Mouse (Mus musculus): ENCODE data around the gene Dnmbp. TPM values are rescaled to one million over a fixed set of nuclear protein-coding genes. Genes with fewer than 3 reads are reported as not detected.

Dnmbp gene
- total and polyA plus RNA-seq, 3 experiments: 5.4 to 9.4 TPM; not detected in 1

DNA sequence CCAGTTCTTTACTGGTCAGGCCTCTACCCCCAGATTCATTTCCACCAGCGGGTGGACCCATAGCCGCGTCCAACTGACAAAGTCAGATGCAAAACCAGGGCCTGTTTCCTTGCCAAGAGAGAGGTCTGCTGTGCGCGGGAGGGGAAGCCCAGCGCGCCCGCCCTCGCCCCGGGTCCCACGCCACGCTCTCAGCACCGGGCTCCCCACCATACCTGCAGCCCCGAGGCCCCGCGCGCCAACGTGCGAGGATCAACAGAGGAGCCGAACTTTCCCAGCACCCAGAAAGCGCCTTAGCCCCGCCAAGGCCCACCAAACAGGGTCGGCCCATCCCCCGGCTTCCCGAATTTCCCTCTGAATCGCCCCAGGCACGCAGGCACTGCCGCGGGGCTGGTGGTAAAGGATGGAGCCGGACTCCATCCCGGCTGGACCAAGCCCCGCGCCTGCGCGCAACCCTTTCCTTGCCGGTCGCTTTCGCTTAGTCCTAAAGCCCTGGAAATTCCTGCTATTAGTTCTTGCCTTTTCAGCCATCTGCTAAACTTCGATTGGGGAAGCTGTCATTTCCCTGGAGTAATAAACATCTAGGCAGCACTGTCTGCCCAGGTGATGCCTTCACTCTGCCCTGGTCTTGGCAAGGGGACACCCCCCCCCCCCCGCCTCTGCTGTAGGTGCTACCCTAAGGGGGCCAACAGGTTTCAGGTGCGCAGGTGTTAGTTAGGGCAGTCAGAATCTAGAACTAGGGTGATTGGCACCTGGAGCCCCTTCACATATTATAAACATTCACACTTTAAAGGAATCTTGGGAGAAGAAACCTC, 60.4 kb downstream of the Dnmbp start:
- no peak for DNase-seq (ENCODE audit: low read depth, low spot score)
- Histone ChIP-seq H3K27me3 (ENCODE audit: control insufficient read depth in 1 of 2, insufficient read depth in 2 of 2, low read length in 2 of 2) (no peaks in the 10 kb centered on the region), H3K27ac (ENCODE audit: control insufficient read depth, low read depth, low read length) (no peak overlapping the region), H3K36me3 (ENCODE audit: control insufficient read depth in 1 of 2, insufficient read depth in 2 of 2, low read length in 2 of 2) (no peaks in the 10 kb centered on the region), H3K4me3 (ENCODE audit: control insufficient read depth in 1 of 2, insufficient read depth in 1 of 2, low read depth in 2 of 2, low read length in 2 of 2) (no peak overlapping the region), H3K9ac (ENCODE audit: control insufficient read depth, low read depth, low read length, poor library complexity, severe bottlenecking) (no peak overlapping the region), H3K4me1 (ENCODE audit: control insufficient read depth in 1 of 2, insufficient read depth in 2 of 2, low read length in 2 of 2) (no peaks in the 10 kb centered on the region), H3K9me3 (replicated peaks; ENCODE audit: insufficient read depth, low read length) (no peaks in the 10 kb centered on the region), H3K79me2 (ENCODE audit: control insufficient read depth, insufficient read depth, low read length, poor library complexity) (no peaks in the 10 kb centered on the region)
- TF ChIP-seq RCOR1 (IDR thresholded peaks at IDR 0.05; ENCODE audit: low read depth, low read length) (no peak), MAX (IDR thresholded peaks at IDR 0.05; ENCODE audit: low read length) (no peak), ZMIZ1 (IDR thresholded peaks at IDR 0.05; ENCODE audit: low read depth, low read length) (no peak), GATA1 (IDR thresholded peaks at IDR 0.05; ENCODE audit: low read depth, low read length) (no peak), ETS1 (IDR thresholded peaks at IDR 0.05; ENCODE audit: low read depth, low read length) (no peak), ZNF384 (IDR thresholded peaks at IDR 0.05; ENCODE audit: low read depth, low read length) (no peak), MYB (IDR thresholded peaks at IDR 0.05; ENCODE audit: low read depth, low read length) (no peak), KAT2A (conservative IDR thresholded peaks at IDR 0.05; ENCODE audit: low read depth, low read length) (no peak), ZKSCAN1 (IDR thresholded peaks at IDR 0.05; ENCODE audit: low read depth, low read length) (no peak), POLR2AphosphoS2 (IDR thresholded peaks at IDR 0.05; ENCODE audit: low read length) (no peak)

DNA sequence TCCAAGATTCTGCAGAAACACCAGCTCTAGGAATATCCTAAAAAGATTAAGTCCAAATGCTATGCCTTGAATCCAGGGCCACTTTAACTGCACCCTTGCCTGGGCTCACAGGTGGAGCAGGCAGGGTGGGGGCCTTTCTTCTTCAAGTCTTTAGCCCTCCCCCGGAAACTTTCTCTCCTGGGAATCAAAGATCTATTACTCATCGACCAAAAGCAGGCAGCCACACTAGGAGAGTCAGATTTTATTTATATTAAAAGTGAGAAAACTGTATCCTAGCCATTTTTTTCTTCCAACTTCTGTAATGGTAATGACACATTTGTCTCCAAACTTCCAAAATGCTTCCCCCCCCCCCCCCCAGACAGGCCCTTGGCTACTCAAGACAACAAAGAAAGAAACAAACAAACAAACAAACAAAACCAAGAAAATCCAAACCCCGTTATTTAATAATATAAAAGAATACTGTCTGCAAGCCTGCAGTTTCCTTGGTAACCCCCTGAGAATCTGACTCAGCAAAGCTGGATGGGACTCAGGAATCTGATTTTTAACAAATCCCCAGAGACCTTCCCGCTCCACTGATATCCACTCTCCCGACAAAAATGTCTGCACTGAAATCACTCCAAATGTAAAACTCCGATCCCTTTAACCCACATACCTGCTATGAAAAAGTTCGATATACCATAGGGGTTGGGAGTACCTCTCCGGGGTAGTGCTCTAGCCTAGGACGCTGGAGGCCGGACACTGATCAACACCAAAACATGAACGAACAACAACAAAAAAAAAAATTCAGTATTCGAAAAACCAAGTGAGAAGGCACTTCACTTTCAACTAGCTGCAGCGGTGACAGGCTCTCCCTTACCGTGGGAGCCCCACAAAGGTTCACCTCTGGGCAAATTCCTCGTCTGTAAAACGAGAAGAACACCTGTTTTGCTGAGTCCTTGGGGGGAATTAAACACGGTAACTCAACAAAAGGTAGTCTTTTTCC, 61.6 kb downstream of the Dnmbp start:
- Histone ChIP-seq H3K27me3 (ENCODE audit: control insufficient read depth in 1 of 2, insufficient read depth in 2 of 2, low read length in 2 of 2) (no peaks in the 10 kb centered on the region), H3K36me3 (ENCODE audit: control insufficient read depth in 1 of 2, insufficient read depth in 2 of 2, low read length in 2 of 2) (no peaks in the 10 kb centered on the region), H3K4me1 (ENCODE audit: control insufficient read depth in 1 of 2, insufficient read depth in 2 of 2, low read length in 2 of 2) (no peaks in the 10 kb centered on the region), H3K27ac (ENCODE audit: control insufficient read depth, low read depth, low read length) (no peak overlapping the region), H3K4me3 (ENCODE audit: control insufficient read depth in 1 of 2, insufficient read depth in 1 of 2, low read depth in 2 of 2, low read length in 2 of 2) (no peak overlapping the region), H3K79me2 (ENCODE audit: control insufficient read depth, insufficient read depth, low read length, poor library complexity) (no peaks in the 10 kb centered on the region), H3K9me3 (replicated peaks; ENCODE audit: insufficient read depth, low read length) (no peaks in the 10 kb centered on the region), H3K9ac (ENCODE audit: control insufficient read depth, low read depth, low read length, poor library complexity, severe bottlenecking) (no peak overlapping the region)
- DNase-seq (ENCODE audit: low read depth, low spot score): no peak
- no peak for TF ChIP-seq ELF1 (IDR thresholded peaks at IDR 0.05; ENCODE audit: low read depth, low read length)
- TF ChIP-seq MAX (IDR thresholded peaks at IDR 0.05; ENCODE audit: low read length): no peak
- TF ChIP-seq ZMIZ1 (IDR thresholded peaks at IDR 0.05; ENCODE audit: low read depth, low read length): no peak
- TF ChIP-seq MYB (IDR thresholded peaks at IDR 0.05; ENCODE audit: low read depth, low read length): no peak
- no peak for TF ChIP-seq CHD2 (IDR thresholded peaks at IDR 0.05; ENCODE audit: low read length)
- TF ChIP-seq GABPA (IDR thresholded peaks at IDR 0.05; ENCODE audit: low read depth, low read length): no peak
- TF ChIP-seq BHLHE40 (IDR thresholded peaks at IDR 0.05; ENCODE audit: borderline replicate concordance, low read depth, low read length): no peak
- TF ChIP-seq USF1 (IDR thresholded peaks at IDR 0.05; ENCODE audit: low read depth, low read length): no peak
- no peak for TF ChIP-seq MYC (IDR thresholded peaks at IDR 0.05; ENCODE audit: low read depth, low read length)
- no peak for TF ChIP-seq MXI1 (IDR thresholded peaks at IDR 0.05; ENCODE audit: low read depth, low read length)
- no peak for TF ChIP-seq MAZ (IDR thresholded peaks at IDR 0.05; ENCODE audit: low read depth, low read length)
- TF ChIP-seq E2F4 (IDR thresholded peaks at IDR 0.05; ENCODE audit: borderline replicate concordance, low read depth, low read length): no peak
- TF ChIP-seq TCF12 (IDR thresholded peaks at IDR 0.05; ENCODE audit: low read depth, low read length): no peak
- TF ChIP-seq CHD1 (IDR thresholded peaks at IDR 0.05; ENCODE audit: low read depth, low read length): no peak
- TF ChIP-seq RCOR1 (IDR thresholded peaks at IDR 0.05; ENCODE audit: low read depth, low read length): no peak
- no peak for TF ChIP-seq POLR2A (IDR thresholded peaks at IDR 0.05; ENCODE audit: control insufficient read depth in 1 of 2, insufficient read depth in 1 of 2, low read depth in 1 of 2, low read length in 2 of 2, poor library complexity in 1 of 2)
- TF ChIP-seq TAL1 (IDR thresholded peaks at IDR 0.05; ENCODE audit: low read length): no peak

Measured in MEL (cell line).